Mouse (Mus musculus): ENCODE results near the gene Vtcn1. TPM values are rescaled to one million over a fixed set of nuclear protein-coding genes. Genes with fewer than 3 reads are reported as not detected.
A peak's percentile ranks its signal among the peaks of the same experiment; 100 is the strongest.

Vtcn1 gene
- polyA plus RNA-seq, 1 experiment from 2014 or later, result not detected

GRCm38 (mm10) chr3:100906916-100907315 lies 81.7 kb downstream of the Vtcn1 start:
- Histone ChIP-seq H3K27me3 (no peaks in the 10 kb centered on the region), H3K9me3 (no peaks in the 10 kb centered on the region), H3K36me3 (no peaks in the 10 kb centered on the region), H3K4me3 (replicated peaks) (no peak overlapping the region), H3K4me2 (replicated peaks) (no peak overlapping the region), H3K27ac (no peak overlapping the region), H3K9ac (replicated peaks) (no peak overlapping the region), H3K4me1 (replicated peaks) (no peaks in the 10 kb centered on the region)
- 28% methylated on average over 3 of the region's 3 CpGs for WGBS
- ATAC-seq, result no peak

GRCm38 (mm10) chr3:100908594-100908993 lies 83.3 kb downstream of the Vtcn1 start:
- WGBS, result 79% methylated on average over 6 of the region's 6 CpGs
- no peak for ATAC-seq
- no peak overlapping the region for H3K4me3 ChIP-seq (replicated peaks)

DNA sequence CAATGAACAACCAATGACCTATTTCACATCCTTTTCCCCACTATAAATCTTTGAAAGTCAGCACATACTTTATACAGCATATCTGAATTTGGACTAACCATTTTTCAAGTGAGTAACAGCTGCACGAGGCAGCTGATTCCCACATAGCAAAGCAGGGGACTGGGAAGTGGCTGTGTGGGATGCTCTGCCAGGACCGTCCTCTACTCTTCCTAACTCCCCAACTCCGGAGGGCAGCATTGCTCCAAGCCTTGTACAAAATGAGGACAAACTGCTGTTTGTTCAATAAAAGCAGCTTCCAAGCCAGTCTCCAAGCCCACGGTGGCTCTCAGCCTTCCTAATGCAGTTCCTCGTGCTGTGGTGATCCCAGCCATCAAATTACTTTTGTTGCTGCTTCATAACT lies 85.4 kb downstream of the Vtcn1 start:
- no peak overlapping the region for H3K9ac ChIP-seq (replicated peaks)
- H3K36me3 ChIP-seq, result no peaks in the 10 kb centered on the region
- H3K9me3 ChIP-seq, result no peaks in the 10 kb centered on the region
- no peak overlapping the region for H3K27ac ChIP-seq
- no peak for ATAC-seq
- WGBS, result 67% methylated on average over 5 of the region's 5 CpGs
- no peaks in the 10 kb centered on the region for H3K4me1 ChIP-seq (replicated peaks)
- H3K27me3 ChIP-seq, result no peaks in the 10 kb centered on the region
- no peak overlapping the region for H3K4me3 ChIP-seq (replicated peaks)
- H3K4me2 ChIP-seq (replicated peaks), result no peak overlapping the region

More at GRCm38 (mm10) chr3:100908594-100908993, 83.3 kb downstream of the Vtcn1 start:
- Histone ChIP-seq H3K27me3 (no peaks in the 10 kb centered on the region), H3K4me2 (replicated peaks) (no peak overlapping the region), H3K9ac (replicated peaks) (no peak overlapping the region), H3K4me1 (replicated peaks) (no peaks in the 10 kb centered on the region), H3K27ac (no peak overlapping the region), H3K36me3 (no peaks in the 10 kb centered on the region), H3K9me3 (no peaks in the 10 kb centered on the region)

- H3K27me3 ChIP-seq, result no peaks in the 10 kb centered on the region
- no peaks in the 10 kb centered on the region for H3K9me3 ChIP-seq
- no peaks in the 10 kb centered on the region for H3K36me3 ChIP-seq
- H3K4me3 ChIP-seq (replicated peaks), result no peak overlapping the region
- H3K4me2 ChIP-seq (replicated peaks), result no peak overlapping the region
- no peak for ATAC-seq
- WGBS, result 87% methylated on average over 9 of the region's 9 CpGs
- no peaks in the 10 kb centered on the region for H3K4me1 ChIP-seq (replicated peaks)
- no peak overlapping the region for H3K27ac ChIP-seq
- H3K9ac ChIP-seq (replicated peaks), result no peak overlapping the region
These were observed 85.8 kb downstream of the Vtcn1 start for GRCm38 (mm10) chr3:100911026-100911425.

GRCm38 (mm10) chr3:100911498-100912213 lies 86.4 kb downstream of the Vtcn1 start:
- H3K27ac ChIP-seq, result no peak overlapping the region
- no peak overlapping the region for H3K4me3 ChIP-seq (replicated peaks)
- 0 out of 2 replicates have a peak, but pooled peaks have one; percentile 30 for ATAC-seq
- no peaks in the 10 kb centered on the region for H3K9me3 ChIP-seq
- WGBS, result 80% methylated on average over 7 of the region's 7 CpGs
- no peaks in the 10 kb centered on the region for H3K27me3 ChIP-seq
- no peak overlapping the region for H3K9ac ChIP-seq (replicated peaks)
- H3K4me1 ChIP-seq (replicated peaks), result no peaks in the 10 kb centered on the region
- no peak overlapping the region for H3K4me2 ChIP-seq (replicated peaks)
- H3K36me3 ChIP-seq, result no peaks in the 10 kb centered on the region

DNA sequence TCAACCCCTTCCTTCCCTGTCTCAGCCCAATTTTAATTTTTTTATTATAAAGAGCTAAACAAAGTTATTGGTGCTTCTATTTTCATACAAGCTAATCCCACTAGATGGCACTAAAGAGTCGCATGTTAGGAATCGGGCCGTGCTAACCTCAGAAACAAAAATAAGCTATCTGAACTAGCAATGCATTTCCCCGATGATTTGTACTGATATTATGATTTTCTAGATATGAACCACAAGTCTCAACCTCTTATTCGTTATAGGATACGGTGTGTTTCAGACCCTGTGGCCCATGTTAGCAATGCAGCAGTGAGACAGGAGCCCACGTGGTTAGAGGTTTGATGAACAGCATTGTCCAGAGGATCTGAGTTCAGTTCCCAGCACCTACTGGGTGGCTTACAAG lies 91.6 kb downstream of the Vtcn1 start:
- Histone ChIP-seq H3K36me3 (no peaks in the 10 kb centered on the region), H3K9me3 (no peaks in the 10 kb centered on the region), H3K4me1 (replicated peaks) (peaks cover 6% of the 10 kb centered on the region), H3K4me2 (replicated peaks) (no peak overlapping the region), H3K27ac (no peak overlapping the region), H3K4me3 (replicated peaks) (no peak overlapping the region), H3K9ac (replicated peaks) (no peak overlapping the region), H3K27me3 (no peaks in the 10 kb centered on the region)
- 27% methylated on average over 7 of the region's 7 CpGs for WGBS
- ATAC-seq, result no peak

DNA sequence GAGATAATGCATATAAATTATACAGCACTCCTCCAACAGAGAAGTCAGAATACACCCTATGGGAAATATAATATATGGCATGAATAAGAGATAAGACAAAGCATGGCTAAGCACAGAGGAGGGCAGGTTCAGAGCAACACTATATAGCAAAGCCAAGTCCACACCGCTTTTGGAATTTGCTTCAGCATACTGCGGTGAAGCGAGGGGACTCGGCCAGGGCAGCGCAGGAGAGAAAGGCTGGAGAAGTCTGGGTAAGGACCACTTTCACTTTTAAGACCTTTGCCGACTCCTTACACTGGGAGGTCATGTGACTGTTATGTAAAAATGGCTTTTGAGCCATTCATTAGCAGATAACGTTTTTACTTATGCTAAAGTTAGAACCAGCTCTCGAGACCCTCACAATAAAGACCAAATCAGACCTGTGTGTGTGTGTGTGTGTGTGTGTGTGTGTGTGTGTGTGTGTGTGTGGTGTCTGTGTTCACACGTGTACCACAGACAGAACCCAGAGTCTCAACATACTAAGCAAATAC lies 95.4 kb downstream of the Vtcn1 start:
- H3K27ac ChIP-seq, result no peak overlapping the region
- H3K9ac ChIP-seq (replicated peaks), result no peak overlapping the region
- H3K4me1 ChIP-seq (replicated peaks), result peaks cover 37% of the 10 kb centered on the region
- 83% methylated on average over 9 of the region's 9 CpGs for WGBS
- H3K4me3 ChIP-seq (replicated peaks), result no peak overlapping the region
- H3K27me3 ChIP-seq, result no peaks in the 10 kb centered on the region
- H3K36me3 ChIP-seq, result peaks cover 8% of the 10 kb centered on the region; the same call in 1 of the 2 replicates
- ATAC-seq, result no peak
- H3K9me3 ChIP-seq, result no peaks in the 10 kb centered on the region
- no peak overlapping the region for H3K4me2 ChIP-seq (replicated peaks)

GRCm38 (mm10) chr3:100921825-100922505 lies 96.7 kb downstream of the Vtcn1 start, which contains the start of gene Trim45:
Trim45 (plus strand) TSS chr3:100922202.
- peak; percentile 99 for ATAC-seq
- Histone ChIP-seq H3K36me3 (peaks cover 16% of the 10 kb centered on the region; the same call in 1 of the 2 replicates), H3K4me3 (replicated peaks) (peak within 1 kb of the TSS; percentile 55), H3K4me1 (replicated peaks) (peaks cover 50% of the 10 kb centered on the region), H3K27me3 (no peaks in the 10 kb centered on the region), H3K4me2 (replicated peaks) (peak within 1 kb of the TSS; percentile 70), H3K9ac (replicated peaks) (peak within 1 kb of the TSS; percentile 76), H3K9me3 (no peaks in the 10 kb centered on the region), H3K27ac (peak within 1 kb of the TSS; percentile 80)
- WGBS, result 0% methylated on average over 39 of the region's 39 CpGs

DNA sequence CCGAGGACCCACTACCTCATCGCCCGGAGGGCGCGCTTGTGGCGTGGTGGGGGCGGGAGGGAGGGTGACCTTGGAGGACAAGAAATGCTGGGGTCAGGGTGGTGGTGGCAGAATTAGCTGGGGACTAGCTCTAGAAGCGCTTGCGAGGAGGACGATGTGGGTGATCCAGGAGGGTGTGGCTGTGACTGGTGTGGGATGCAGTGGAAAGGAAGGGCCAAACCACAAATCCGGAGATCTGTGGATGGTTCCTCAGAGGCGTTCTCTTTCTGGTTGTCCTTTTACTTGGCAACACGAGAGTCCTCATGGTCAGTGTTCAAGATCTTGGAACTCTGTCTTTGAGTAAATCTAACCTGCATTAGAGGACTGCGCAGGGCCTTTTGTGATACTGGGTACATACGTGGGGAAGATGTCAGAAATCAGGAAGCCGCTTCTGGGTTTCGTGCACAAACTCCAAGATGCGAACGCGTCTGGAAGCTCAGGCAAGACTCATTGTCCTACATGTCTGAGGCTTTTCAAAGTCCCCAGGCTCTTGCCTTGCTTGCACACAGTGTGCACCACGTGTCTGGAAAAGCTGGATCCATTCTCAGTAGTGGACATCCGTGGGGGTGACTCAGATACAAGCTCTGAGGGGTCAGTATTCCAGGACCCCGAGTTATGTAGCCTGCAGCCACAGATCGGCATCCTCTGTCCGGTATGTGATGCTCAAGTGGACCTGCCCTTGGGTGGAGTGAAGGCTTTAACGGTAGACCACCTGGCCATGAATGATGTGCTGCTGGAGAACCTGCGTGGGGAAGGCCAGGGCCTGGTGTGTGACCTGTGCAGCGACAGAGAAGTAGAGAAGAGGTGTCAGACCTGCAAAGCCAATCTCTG lies 97.5 kb downstream of the Vtcn1 start:
- ATAC-seq, result peak; percentile 71
- Histone ChIP-seq H3K4me2 (replicated peaks) (peak overlapping the region; percentile 70), H3K27me3 (no peaks in the 10 kb centered on the region), H3K4me3 (replicated peaks) (peak overlapping the region; percentile 55), H3K27ac (peak overlapping the region; percentile 80), H3K9me3 (no peaks in the 10 kb centered on the region), H3K36me3 (peaks cover 16% of the 10 kb centered on the region), H3K4me1 (replicated peaks) (peaks cover 52% of the 10 kb centered on the region), H3K9ac (replicated peaks) (peak overlapping the region; percentile 76)
- 39% methylated on average over 28 of the region's 28 CpGs for WGBS

DNA sequence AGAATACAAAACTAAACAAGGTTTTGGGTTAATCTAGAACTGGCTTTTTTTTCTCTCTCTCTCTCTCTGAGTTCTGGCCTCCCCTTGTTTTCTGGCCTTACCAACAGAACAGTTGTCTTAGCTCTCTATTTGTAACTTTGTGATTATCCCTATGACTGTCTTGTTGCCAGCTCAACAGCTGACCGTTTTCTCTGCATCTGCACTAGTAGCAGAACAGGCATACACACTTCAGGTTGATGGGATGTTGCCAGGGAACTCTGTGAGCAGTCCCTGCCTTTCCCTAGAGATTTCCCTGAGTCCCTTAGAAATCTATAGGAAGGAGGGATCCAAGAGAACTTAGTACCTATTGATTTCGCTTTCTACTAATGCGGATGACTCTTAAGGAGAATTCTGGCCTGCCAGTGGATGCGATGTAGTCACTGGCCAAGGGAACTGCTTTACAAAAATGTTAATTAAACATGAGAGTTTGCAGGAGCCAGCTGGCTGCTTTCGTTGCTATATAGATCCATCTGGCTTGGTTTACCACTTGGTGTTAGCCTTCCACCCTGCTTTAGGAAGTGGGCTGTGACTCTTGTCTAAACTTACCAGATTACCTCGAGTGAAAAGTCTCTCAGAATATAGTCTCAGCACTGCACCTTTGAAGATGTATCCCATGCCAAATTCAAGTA lies 98.9 kb downstream of the Vtcn1 start:
- WGBS, result 80% methylated on average over 6 of the region's 6 CpGs
- no peak overlapping the region for H3K27ac ChIP-seq
- no peak overlapping the region for H3K9ac ChIP-seq (replicated peaks)
- peaks cover 31% of the 10 kb centered on the region for H3K36me3 ChIP-seq
- ATAC-seq, result no peak
- H3K4me2 ChIP-seq (replicated peaks), result no peak overlapping the region
- H3K4me1 ChIP-seq (replicated peaks), result peaks cover 56% of the 10 kb centered on the region
- H3K9me3 ChIP-seq, result no peaks in the 10 kb centered on the region
- H3K27me3 ChIP-seq, result no peaks in the 10 kb centered on the region
- no peak overlapping the region for H3K4me3 ChIP-seq (replicated peaks)

- no peak overlapping the region for H3K9ac ChIP-seq (replicated peaks)
- 83% methylated on average over 16 of the region's 16 CpGs for WGBS
- no peak overlapping the region for H3K4me2 ChIP-seq (replicated peaks)
- H3K27ac ChIP-seq, result no peak overlapping the region
- H3K27me3 ChIP-seq, result no peaks in the 10 kb centered on the region
- H3K4me1 ChIP-seq (replicated peaks), result peaks cover 56% of the 10 kb centered on the region
- H3K36me3 ChIP-seq, result peaks cover 40% of the 10 kb centered on the region
- no peak overlapping the region for H3K4me3 ChIP-seq (replicated peaks)
- ATAC-seq, result no peak
- no peaks in the 10 kb centered on the region for H3K9me3 ChIP-seq
These were observed 99.9 kb downstream of the Vtcn1 start for GRCm38 (mm10) chr3:100925176-100925575.

Data from midbrain, embryonic 13.5 days (tissue).